Mouse (Mus musculus) urinary bladder, adult 2 months (tissue): ENCODE measurements around the gene Tnfsfm13. TPM values are rescaled to one million over a fixed set of nuclear protein-coding genes. Genes with fewer than 3 reads are reported as not detected.
"Not testable (repeated sequence)": the region's sequence is repeated elsewhere in the genome, so short reads cannot be mapped to it uniquely, and the experiment has no call there.

Experiments used
- DNase-seq: peaks from one replicate; pipeline ENCODE4 v3.0.0; 2022; ENCODE audit warnings: low spot score
- polyA plus RNA-seq: library from polyadenylated mRNA; depleted of rRNA; stranded (reverse); fragments of >200 nt; gene quantifications from 2 replicates; pipeline ENCODE4 v1.2.3, GENCODE M21; 2012

Gene Tnfsfm13
- polyA plus RNA-seq, 1 experiment, result 10.0 TPM

GRCm38 (mm10) chr11:69704613-69705010, 8.7 kb upstream of the Tnfsfm13 start:
- DNase-seq, result no peak

GRCm38 (mm10) chr11:69703814-69704612, 8.1 kb upstream of the Tnfsfm13 start:
- no peak for DNase-seq

GRCm38 (mm10) chr11:69703381-69703780, 7.5 kb upstream of the Tnfsfm13 start:
- DNase-seq, result not testable (repeated sequence)

- not testable (repeated sequence) for DNase-seq
Measured at GRCm38 (mm10) chr11:69702886-69703285, 7.0 kb upstream of the Tnfsfm13 start.

GRCm38 (mm10) chr11:69699595-69699994, 3.7 kb upstream of the Tnfsfm13 start:
- no peak for DNase-seq

- DNase-seq, result no peak
Measured at GRCm38 (mm10) chr11:69698574-69698973, 2.7 kb upstream of the Tnfsfm13 start.

- no peak for DNase-seq
Measured at GRCm38 (mm10) chr11:69697396-69697795, 1.5 kb upstream of the Tnfsfm13 start.

GRCm38 (mm10) chr11:69695046-69695360, 895 bp downstream of the Tnfsfm13 start:
- no peak for DNase-seq

GRCm38 (mm10) chr11:69693421-69693965, 2.4 kb downstream of the Tnfsfm13 start:
- no peak for DNase-seq

GRCm38 (mm10) chr11:69692863-69693262, 3.0 kb downstream of the Tnfsfm13 start:
- no peak for DNase-seq

GRCm38 (mm10) chr11:69692196-69692811, 3.6 kb downstream of the Tnfsfm13 start:
- DNase-seq, result no peak

GRCm38 (mm10) chr11:69689891-69690290, 6.0 kb downstream of the Tnfsfm13 start:
- no peak for DNase-seq

GRCm38 (mm10) chr11:69687061-69687460, 8.8 kb downstream of the Tnfsfm13 start:
- DNase-seq, result no peak

- no peak for DNase-seq
Measured at GRCm38 (mm10) chr11:69686377-69686776, 9.5 kb downstream of the Tnfsfm13 start.

GRCm38 (mm10) chr11:69685526-69686148, 10.3 kb downstream of the Tnfsfm13 start, which contains the start of gene Tnfsf13:
Tnfsf13 (minus strand) TSS chr11:69685784.
- DNase-seq, result peak; percentile 37

- no peak for DNase-seq
Measured at GRCm38 (mm10) chr11:69684936-69685335, 11.0 kb downstream of the Tnfsfm13 start.

GRCm38 (mm10) chr11:69684128-69684745, 11.7 kb downstream of the Tnfsfm13 start:
- DNase-seq, result no peak

- no peak for DNase-seq
Measured at GRCm38 (mm10) chr11:69683576-69683975, 12.3 kb downstream of the Tnfsfm13 start.

GRCm38 (mm10) chr11:69682840-69683533, 12.9 kb downstream of the Tnfsfm13 start:
- no peak for DNase-seq

- DNase-seq, result no peak
Measured at GRCm38 (mm10) chr11:69682209-69682839, 13.6 kb downstream of the Tnfsfm13 start.
